Mouse (Mus musculus) cerebellum, postnatal 25 days (tissue): ENCODE data around the gene Med23.

Source experiments
- DNase-seq, 2 experiments: peaks; one replicate each; pipeline ENCODE4 v3.0.0; 2021; ENCODE audit warnings: mixed read lengths in 2 of 2

Gene Med23

GRCm38 (mm10) chr10:24886008-24886407 lies 16.2 kb downstream of the Med23 start:
- DNase-seq: peak in 1 of 2 experiments; percentile 17

GRCm38 (mm10) chr10:24888343-24888742 lies 18.6 kb downstream of the Med23 start:
- peak; percentile 24 to 41 for DNase-seq

GRCm38 (mm10) chr10:24895927-24896326 lies 26.1 kb downstream of the Med23 start:
- DNase-seq: peak; percentile 37 to 62

- DNase-seq: no peak
Observed at GRCm38 (mm10) chr10:24905627-24906026, 35.8 kb downstream of the Med23 start.

- no peak for DNase-seq
Observed at GRCm38 (mm10) chr10:24911199-24911598, 41.4 kb downstream of the Med23 start.

GRCm38 (mm10) chr10:24912576-24912975 lies 42.8 kb downstream of the Med23 start:
- no peak for DNase-seq

GRCm38 (mm10) chr10:24915486-24915885 lies 45.7 kb downstream of the Med23 start:
- DNase-seq: no peak

GRCm38 (mm10) chr10:24922977-24923376 lies 53.2 kb downstream of the Med23 start:
- DNase-seq: no peak

GRCm38 (mm10) chr10:24924296-24924695 lies 54.5 kb downstream of the Med23 start:
- DNase-seq: no peak

GRCm38 (mm10) chr10:24926380-24926779 lies 56.6 kb downstream of the Med23 start:
- no peak for DNase-seq

GRCm38 (mm10) chr10:24926962-24927720 lies 57.4 kb downstream of the Med23 start, which contains the start of gene Arg1:
Gene Arg1 (minus strand): TSS chr10:24927484.
- no peak for DNase-seq

- no peak for DNase-seq
Observed at GRCm38 (mm10) chr10:24928072-24928471, 58.3 kb downstream of the Med23 start.

- DNase-seq: no peak
Observed at GRCm38 (mm10) chr10:24930143-24930542, 60.4 kb downstream of the Med23 start.

- no peak for DNase-seq
Observed at GRCm38 (mm10) chr10:24947871-24948270, 78.1 kb downstream of the Med23 start.

- DNase-seq: no peak
Observed at GRCm38 (mm10) chr10:24948278-24948677, 78.5 kb downstream of the Med23 start.

- no peak for DNase-seq
Observed at GRCm38 (mm10) chr10:24950223-24950622, 80.4 kb downstream of the Med23 start.

- no peak for DNase-seq
Observed at GRCm38 (mm10) chr10:24951575-24951974, 81.8 kb downstream of the Med23 start.

- peak; percentile 42 to 73 for DNase-seq
Observed at GRCm38 (mm10) chr10:24952549-24952948, 82.8 kb downstream of the Med23 start.

- no peak for DNase-seq
Observed at GRCm38 (mm10) chr10:24953876-24954275, 84.1 kb downstream of the Med23 start.

GRCm38 (mm10) chr10:24958280-24959042 lies 88.7 kb downstream of the Med23 start:
- DNase-seq: no peak

- no peak for DNase-seq
Observed at GRCm38 (mm10) chr10:24959043-24959916, 89.5 kb downstream of the Med23 start.

GRCm38 (mm10) chr10:24961112-24961511 lies 91.3 kb downstream of the Med23 start:
- DNase-seq: no peak

GRCm38 (mm10) chr10:24961889-24962288 lies 92.1 kb downstream of the Med23 start:
- DNase-seq: no peak
